Mouse (Mus musculus): ENCODE results near the gene Hgd.

- TF ChIP-seq CTCF (IDR thresholded peaks at IDR 0.05; ENCODE audit: low read depth) (no peak), EP300 (IDR thresholded peaks at IDR 0.05; ENCODE audit: low read depth) (no peak)
Measured at GRCm38 (mm10) chr16:37540776-37541175, 39.2 kb upstream of the Hgd start.
